In the genomic region with DNA sequence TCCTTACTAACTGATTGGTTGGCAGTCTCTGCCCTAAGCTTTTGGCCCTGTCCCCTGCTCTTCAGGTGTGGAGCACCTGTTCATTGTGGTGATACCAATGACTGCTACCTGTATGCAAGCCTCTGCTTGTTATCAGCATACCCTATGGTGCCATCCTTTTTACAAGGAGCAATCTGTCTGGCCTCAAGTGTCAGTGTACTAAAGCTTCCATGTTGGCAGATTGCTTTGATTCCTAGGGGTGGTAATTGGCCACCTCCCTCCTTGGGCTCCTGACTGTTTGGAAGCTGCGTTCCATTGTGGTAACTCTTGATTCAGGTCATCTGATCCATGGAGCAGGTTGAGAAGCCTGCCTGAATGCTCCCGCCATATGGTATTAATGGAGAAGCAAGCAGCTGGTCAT, we compare ENCODE assay signal across 19 mouse cellular contexts.
"Had no signal": no experiment of that assay in that cellular context is flagged by ENCODE, and none has a peak within 500 bp of the region (broad histone marks: within the 10 kb centered on the region; RNA-seq: fewer than 3 reads in every experiment).

No protein-coding gene starts in this region.

- H3K27ac ChIP-seq: kidney, postnatal 0 days; layer of hippocampus, adult 2 months; limb, embryonic 12.5 days; liver, embryonic 13.5 days; lung, embryonic 15.5 days; macrophage; neural tube, embryonic 12.5 days had no signal

- H3K27me3 ChIP-seq: limb, embryonic 12.5 days; liver, embryonic 13.5 days; lung, embryonic 15.5 days; megakaryocyte, embryonic 14.5 days; neural tube, embryonic 12.5 days had no signal

- H3K4me2 ChIP-seq: limb, embryonic 12.5 days; liver, embryonic 13.5 days; lung, embryonic 15.5 days; midbrain, embryonic 11.5 days; neural tube, embryonic 12.5 days had no signal

- DNase-seq: kidney, adult 9 months; kidney, postnatal 4 days; liver; liver, embryonic 13.5 days; liver, postnatal 0 days; lung, postnatal 14 days; retina, postnatal 1 day; right cerebral cortex, postnatal 4 days; spleen, adult 18-20 months; thymus, adult 18-20 months; thymus, postnatal 14 days had no signal

- H3K9ac ChIP-seq: limb, embryonic 12.5 days; liver, embryonic 13.5 days; liver, postnatal 0 days; lung, embryonic 15.5 days; neural tube, embryonic 12.5 days had no signal

- H3K9me3 ChIP-seq: limb, embryonic 12.5 days; liver, embryonic 13.5 days; lung, embryonic 15.5 days; megakaryocyte, embryonic 14.5 days; neural tube, embryonic 12.5 days had no signal

- H3K36me3 ChIP-seq: limb, embryonic 12.5 days; liver, embryonic 13.5 days; lung, embryonic 15.5 days; neural tube, embryonic 12.5 days had no signal

- H3K4me1 ChIP-seq: limb, embryonic 12.5 days; neural tube, embryonic 12.5 days had no signal

- ATAC-seq: liver, postnatal 0 days had no signal

- H3K4me3 ChIP-seq: layer of hippocampus, adult 2 months; limb, embryonic 12.5 days; liver, embryonic 13.5 days; lung, embryonic 15.5 days; megakaryocyte, embryonic 14.5 days; neural tube, embryonic 12.5 days had no signal
